Mouse (Mus musculus) testis, adult 2 months (tissue): ENCODE data around the gene Gdpd1.

ENCODE experiments used
- CTCF ChIP-seq: fragments of 200-500 bp; IDR thresholded peaks from 2 replicates; pipeline ENCODE4 v1.5.1; 2012; ENCODE audit warnings: low read depth, mild to moderate bottlenecking, inconsistent platforms, low read length, moderate library complexity; ENCODE audit not compliant: control insufficient read depth, insufficient read depth, insufficient replicate concordance
- POLR2A ChIP-seq: fragments of 200-500 bp; IDR thresholded peaks from 2 replicates; pipeline ENCODE4 v1.6.1; 2012; ENCODE audit warnings: low read depth, mild to moderate bottlenecking, inconsistent platforms, low read length, moderate library complexity; ENCODE audit not compliant: control insufficient read depth

GRCm38 (mm10) chr11:87015691-87016090 is 58.2 kb downstream of the Gdpd1 start:
- TF ChIP-seq POLR2A (no peak), CTCF (no peak)
